ENCODE assay signal across 8 mouse cellular contexts in genomic region chr1:75467215-75467927, GRCm38 (mm10). TPM values are rescaled to one million over a fixed set of nuclear protein-coding genes. Genes with fewer than 3 reads are reported as not detected.
A peak's percentile ranks its signal among the peaks of the same experiment; 100 is the strongest.
DNase-seq lines count a peak whose midpoint lies in the region; ATAC-seq and TF ChIP-seq lines count a peak whose summit lies in the region.

No protein-coding gene starts in this region.

- no peak overlapping the region for H3K9ac ChIP-seq in heart, adult 2 months (ENCODE audit: low read depth, low read length)
- no peak overlapping the region for H3K9ac ChIP-seq in midbrain, embryonic 12.5 days (replicated peaks)

- H3K27ac ChIP-seq in embryonic facial prominence, embryonic 10.5 days (replicated peaks): peak overlapping the region; percentile 22
- H3K27ac ChIP-seq in heart, adult 2 months: no peak overlapping the region
- peak overlapping the region; percentile 67 for H3K27ac ChIP-seq in limb, embryonic 10.5 days
- H3K27ac ChIP-seq in midbrain, embryonic 12.5 days (replicated peaks): peak overlapping the region; percentile 61

- ATAC-seq in midbrain, embryonic 12.5 days (ENCODE audit: low FRiP score, low read depth): peak; percentile 67

- intact Hi-C loops in heart, adult 2 months (cut with DNase I): loop anchor here (1.0 kb wide), 2 partner anchors 22 to 124 kb away; no protein-coding TSS in a partner anchor

- 0 out of 2 replicates have a peak overlapping the region, but pooled peaks have one; percentile 13 for H3K4me2 ChIP-seq in midbrain, embryonic 12.5 days (replicated peaks)

- no peak overlapping the region for H3K4me3 ChIP-seq in embryonic facial prominence, embryonic 10.5 days
- H3K4me3 ChIP-seq in heart, adult 2 months: no peak overlapping the region
- H3K4me3 ChIP-seq in limb, embryonic 10.5 days: no peak overlapping the region
- no peak overlapping the region for H3K4me3 ChIP-seq in midbrain, embryonic 12.5 days

- no peaks in the 10 kb centered on the region for H3K79me2 ChIP-seq in heart, adult 2 months (replicated peaks; ENCODE audit: control insufficient read depth, insufficient read depth, low read length)

- peak; percentile 78; the same call in 1 of the 2 replicates for TF ChIP-seq EP300 in heart, adult 2 months (IDR thresholded peaks at IDR 0.05; ENCODE audit: insufficient read depth, low read depth, low read length)

- peak; percentile 91 for TF ChIP-seq CTCF in heart, adult 2 months (IDR thresholded peaks at IDR 0.05)

- peaks cover 33% of the 10 kb centered on the region for H3K4me1 ChIP-seq in embryonic facial prominence, embryonic 10.5 days
- H3K4me1 ChIP-seq in heart, adult 2 months (ENCODE audit: control insufficient read depth, insufficient read depth, low read length): no peaks in the 10 kb centered on the region; the same call in 1 of the 2 replicates
- H3K4me1 ChIP-seq in limb, embryonic 10.5 days: peaks cover 36% of the 10 kb centered on the region
- H3K4me1 ChIP-seq in midbrain, embryonic 12.5 days: peaks cover 19% of the 10 kb centered on the region

- H3K27me3 ChIP-seq in embryonic facial prominence, embryonic 10.5 days (replicated peaks; ENCODE audit: low read depth, poor library complexity, severe bottlenecking): peaks cover 68% of the 10 kb centered on the region
- peaks cover 1% of the 10 kb centered on the region; the same call in 1 of the 2 replicates for H3K27me3 ChIP-seq in heart, adult 2 months (ENCODE audit: control insufficient read depth, insufficient read depth, low read length)
- peaks cover 74% of the 10 kb centered on the region for H3K27me3 ChIP-seq in limb, embryonic 10.5 days (ENCODE audit: low read depth, poor library complexity, severe bottlenecking)
- peaks cover 35% of the 10 kb centered on the region for H3K27me3 ChIP-seq in midbrain, embryonic 12.5 days

- peak; percentile 59 for DNase-seq in 416B (ENCODE audit: low read depth)
- DNase-seq in adrenal gland, postnatal 14 days: peak; percentile 90
- DNase-seq in embryonic facial prominence, embryonic 10.5 days (ENCODE audit: low spot score): peak; percentile 88
- DNase-seq in heart, adult 2 months: peak; percentile 78 to 85
- DNase-seq in kidney, adult 11 months: peak; percentile 67
- DNase-seq in limb, embryonic 10.5 days (ENCODE audit: low spot score): peak; percentile 90
- DNase-seq in skeletal muscle tissue, adult 2 months (ENCODE audit: low read depth, low spot score): peak; percentile 78

- 7% methylated on average over 14 of the region's 14 CpGs for WGBS in embryonic facial prominence, embryonic 10.5 days
- WGBS in heart, adult 2 months: 8% methylated on average over 14 of the region's 14 CpGs
- 8% methylated on average over 14 of the region's 14 CpGs for WGBS in limb, embryonic 10.5 days
- WGBS in midbrain, embryonic 12.5 days: 6% methylated on average over 14 of the region's 14 CpGs

- no peaks in the 10 kb centered on the region for H3K9me3 ChIP-seq in embryonic facial prominence, embryonic 10.5 days
- H3K9me3 ChIP-seq in limb, embryonic 10.5 days (replicated peaks): no peaks in the 10 kb centered on the region
- no peaks in the 10 kb centered on the region for H3K9me3 ChIP-seq in midbrain, embryonic 12.5 days

- peaks cover 8% of the 10 kb centered on the region for H3K36me3 ChIP-seq in embryonic facial prominence, embryonic 10.5 days (replicated peaks)
- no peaks in the 10 kb centered on the region for H3K36me3 ChIP-seq in heart, adult 2 months (ENCODE audit: control insufficient read depth, insufficient read depth, low read length)
- H3K36me3 ChIP-seq in limb, embryonic 10.5 days: peaks cover 6% of the 10 kb centered on the region
- peaks cover 14% of the 10 kb centered on the region; the same call in 1 of the 2 replicates for H3K36me3 ChIP-seq in midbrain, embryonic 12.5 days

- TF ChIP-seq POLR2A in heart, adult 2 months (IDR thresholded peaks at IDR 0.05; ENCODE audit: insufficient read depth, low read depth, low read length): no peak

RNA-seq across cellular contexts. Expression of gene Chpf, which starts 11.7 kb away (rescaled TPM):
- 40.7 and 47.0 TPM in 2 replicates for total RNA-seq in adrenal gland, postnatal 14 days (2021)
- 25.3 and 27.0 TPM in 2 replicates for polyA plus RNA-seq in embryonic facial prominence, embryonic 10.5 days (2016; fragmentation: Nextera tagmentation; extraction: Ambion mirVana)
- 10 to 100 TPM; 23.2 to 25.0 TPM for total RNA-seq in heart, adult 2 months (2021)
- 26.9 and 37.8 TPM in 2 replicates for polyA plus RNA-seq in heart, adult 2 months (2012; rRNA removed)
- 23.7 and 28.8 TPM in 2 replicates for polyA plus RNA-seq in limb, embryonic 10.5 days (2016; fragmentation: Nextera tagmentation; extraction: Ambion mirVana)
- polyA plus RNA-seq in midbrain, embryonic 12.5 days (2016; fragmentation: Nextera tagmentation; extraction: Ambion mirVana): 35.9 and 36.3 TPM in 2 replicates

RNA-seq across cellular contexts. Expression of gene Tmem198, which starts 12.0 kb away (rescaled TPM):
- total RNA-seq in adrenal gland, postnatal 14 days (2021): 2.9 and 3.3 TPM in 2 replicates
- polyA plus RNA-seq in embryonic facial prominence, embryonic 10.5 days (2016; fragmentation: Nextera tagmentation; extraction: Ambion mirVana): 3.3 and 3.5 TPM in 2 replicates
- total RNA-seq in heart, adult 2 months (2021): under 1 TPM; 0.21 to 0.66 TPM
- 0.39 and 0.73 TPM in 2 replicates for polyA plus RNA-seq in heart, adult 2 months (2012; rRNA removed)
- polyA plus RNA-seq in limb, embryonic 10.5 days (2016; fragmentation: Nextera tagmentation; extraction: Ambion mirVana): 0.35 and 0.69 TPM in 2 replicates
- polyA plus RNA-seq in midbrain, embryonic 12.5 days (2016; fragmentation: Nextera tagmentation; extraction: Ambion mirVana): 26.5 and 27.6 TPM in 2 replicates

RNA-seq across cellular contexts. Expression of gene Asic4, which starts 17.1 kb away (rescaled TPM):
- total RNA-seq in adrenal gland, postnatal 14 days (2021): 3.8 and 4.2 TPM in 2 replicates
- 2.1 and 2.4 TPM in 2 replicates for polyA plus RNA-seq in embryonic facial prominence, embryonic 10.5 days (2016; fragmentation: Nextera tagmentation; extraction: Ambion mirVana)
- not detected for total RNA-seq in heart, adult 2 months (2021)
- polyA plus RNA-seq in heart, adult 2 months (2012; rRNA removed): not detected in 2 replicates
- 0.31 and 0.59 TPM in 2 replicates for polyA plus RNA-seq in limb, embryonic 10.5 days (2016; fragmentation: Nextera tagmentation; extraction: Ambion mirVana)
- polyA plus RNA-seq in midbrain, embryonic 12.5 days (2016; fragmentation: Nextera tagmentation; extraction: Ambion mirVana): 45.0 and 47.7 TPM in 2 replicates

RNA-seq across cellular contexts. Expression of gene Gmppa, which starts 31.6 kb away (rescaled TPM):
- 58.8 and 74.2 TPM in 2 replicates for total RNA-seq in adrenal gland, postnatal 14 days (2021)
- 57.1 and 61.3 TPM in 2 replicates for polyA plus RNA-seq in embryonic facial prominence, embryonic 10.5 days (2016; fragmentation: Nextera tagmentation; extraction: Ambion mirVana)
- 10 to 100 TPM; 38.9 to 39.9 TPM for total RNA-seq in heart, adult 2 months (2021)
- 91.3 and 94.6 TPM in 2 replicates for polyA plus RNA-seq in heart, adult 2 months (2012; rRNA removed)
- 50.4 and 61.7 TPM in 2 replicates for polyA plus RNA-seq in limb, embryonic 10.5 days (2016; fragmentation: Nextera tagmentation; extraction: Ambion mirVana)
- 59.7 and 69.4 TPM in 2 replicates for polyA plus RNA-seq in midbrain, embryonic 12.5 days (2016; fragmentation: Nextera tagmentation; extraction: Ambion mirVana)

RNA-seq across cellular contexts. Expression of gene Obsl1, which starts 38.9 kb away (rescaled TPM):
- 98.3 and 99.4 TPM in 2 replicates for total RNA-seq in adrenal gland, postnatal 14 days (2021)
- 57.9 and 63.0 TPM in 2 replicates for polyA plus RNA-seq in embryonic facial prominence, embryonic 10.5 days (2016; fragmentation: Nextera tagmentation; extraction: Ambion mirVana)
- total RNA-seq in heart, adult 2 months (2021): 100 to 1,000 TPM; 117 to 131 TPM
- polyA plus RNA-seq in heart, adult 2 months (2012; rRNA removed): 87.8 and 119 TPM in 2 replicates
- 68.0 and 75.5 TPM in 2 replicates for polyA plus RNA-seq in limb, embryonic 10.5 days (2016; fragmentation: Nextera tagmentation; extraction: Ambion mirVana)
- polyA plus RNA-seq in midbrain, embryonic 12.5 days (2016; fragmentation: Nextera tagmentation; extraction: Ambion mirVana): 42.7 and 46.6 TPM in 2 replicates

Comparison
In these comparisons a context has a peak if more than half of its experiments do, and no peak if none do; other contexts are left out.
1. RNA of gene Asic4, which starts 17.1 kb away (polyA plus RNA-seq): 45.0 to 47.7 TPM in midbrain, embryonic 12.5 days; 2.1 to 2.4 TPM in embryonic facial prominence, embryonic 10.5 days, 0.31 to 0.59 TPM in limb, embryonic 10.5 days and not detected in heart, adult 2 months; every median in the first group is over 10 times any median in the second.
2. Peak in every context shown above with its lines, with median percentiles within 50 percentile points of each other: DNase-seq.